Mouse (Mus musculus) E14TG2a.4 (cell line): ENCODE results near the gene Mgat4d.

Experiments used
- H3K27me3 ChIP-seq: 2 replicates; pipeline ENCODE4 v1.6.1; 2014; ENCODE audit warnings: low read length, control low read depth; ENCODE audit not compliant: insufficient read depth
- H3K36me3 ChIP-seq: 2 replicates; pipeline ENCODE4 v1.6.1; 2014; ENCODE audit warnings: low read length, control low read depth; ENCODE audit not compliant: insufficient read depth
- H3K4me1 ChIP-seq: replicated peaks from 2 replicates; pipeline ENCODE4 v1.6.1; 2014; ENCODE audit warnings: low read depth, low read length, control low read depth
- H3K4me3 ChIP-seq: replicated peaks from 2 replicates; pipeline ENCODE4 v1.5.1; 2014; ENCODE audit warnings: mild to moderate bottlenecking, low read length
- H3K9me3 ChIP-seq: 2 replicates; pipeline ENCODE4 v1.6.1; 2014; ENCODE audit warnings: low read length, control low read depth
- CTCF ChIP-seq: conservative IDR thresholded peaks from 2 replicates; pipeline ENCODE4 v1.5.1; 2014; ENCODE audit warnings: low read length
- NANOG ChIP-seq: IDR thresholded peaks from 2 replicates; pipeline ENCODE4 v1.6.1; 2014; ENCODE audit warnings: borderline replicate concordance, low read length, mixed read lengths
- POU5F1 ChIP-seq: IDR thresholded peaks from 2 replicates; pipeline ENCODE4 v1.6.1; 2014; ENCODE audit warnings: low read length, borderline replicate concordance

The Mgat4d gene

GRCm38 (mm10) chr8:83397726-83398125 lies 49.5 kb downstream of the Mgat4d start:
- Histone ChIP-seq H3K9me3 (no peaks in the 10 kb centered on the region), H3K27me3 (no peaks in the 10 kb centered on the region), H3K4me1 (peaks cover 26% of the 10 kb centered on the region), H3K4me3 (no peak overlapping the region), H3K36me3 (peaks cover 16% of the 10 kb centered on the region; the same call in 1 of the 2 replicates)
- TF ChIP-seq POU5F1 (no peak), CTCF (no peak), NANOG (no peak)

- TF ChIP-seq NANOG, result no peak
- TF ChIP-seq POU5F1, result no peak
- TF ChIP-seq CTCF, result no peak
- 0 out of 2 replicates have a peak, but pooled peaks cover under 1% of the 10 kb centered on the region for H3K36me3 ChIP-seq
- peaks cover 18% of the 10 kb centered on the region for H3K4me1 ChIP-seq
- H3K27me3 ChIP-seq, result peaks cover 5% of the 10 kb centered on the region; the same call in 1 of the 2 replicates
- no peak overlapping the region for H3K4me3 ChIP-seq
- H3K9me3 ChIP-seq, result no peaks in the 10 kb centered on the region
Observed at GRCm38 (mm10) chr8:83405548-83405947, 57.3 kb downstream of the Mgat4d start.

GRCm38 (mm10) chr8:83406836-83407235 lies 58.6 kb downstream of the Mgat4d start:
- H3K27me3 ChIP-seq, result peaks cover 5% of the 10 kb centered on the region; the same call in 1 of the 2 replicates
- peaks cover 18% of the 10 kb centered on the region for H3K4me1 ChIP-seq
- no peaks in the 10 kb centered on the region for H3K36me3 ChIP-seq
- TF ChIP-seq POU5F1, result no peak
- TF ChIP-seq CTCF, result peak; percentile 58
- no peaks in the 10 kb centered on the region for H3K9me3 ChIP-seq
- no peak overlapping the region for H3K4me3 ChIP-seq

- no peaks in the 10 kb centered on the region for H3K36me3 ChIP-seq
- peaks cover 18% of the 10 kb centered on the region for H3K4me1 ChIP-seq
- peak overlapping the region; percentile 35; the same call in 1 of the 2 replicates for H3K4me3 ChIP-seq
- TF ChIP-seq NANOG (no peak), CTCF (no peak), POU5F1 (no peak)
- no peaks in the 10 kb centered on the region for H3K9me3 ChIP-seq
- peaks cover 5% of the 10 kb centered on the region; the same call in 1 of the 2 replicates for H3K27me3 ChIP-seq
Observed at GRCm38 (mm10) chr8:83408496-83408895, 60.2 kb downstream of the Mgat4d start.

- H3K4me1 ChIP-seq, result no peaks in the 10 kb centered on the region
- no peaks in the 10 kb centered on the region for H3K27me3 ChIP-seq
- no peak overlapping the region for H3K4me3 ChIP-seq
- no peaks in the 10 kb centered on the region for H3K9me3 ChIP-seq
- TF ChIP-seq NANOG (no peak), CTCF (no peak)
- H3K36me3 ChIP-seq, result no peaks in the 10 kb centered on the region
Observed at GRCm38 (mm10) chr8:83416878-83417277, 68.6 kb downstream of the Mgat4d start.

- H3K4me1 ChIP-seq, result no peaks in the 10 kb centered on the region
- no peaks in the 10 kb centered on the region for H3K36me3 ChIP-seq
- H3K9me3 ChIP-seq, result no peaks in the 10 kb centered on the region
- TF ChIP-seq NANOG, result no peak
- TF ChIP-seq CTCF, result no peak
- H3K27me3 ChIP-seq, result no peaks in the 10 kb centered on the region
- H3K4me3 ChIP-seq, result no peak overlapping the region
Observed at GRCm38 (mm10) chr8:83417970-83418369, 69.7 kb downstream of the Mgat4d start.

GRCm38 (mm10) chr8:83418805-83419516 lies 70.7 kb downstream of the Mgat4d start:
- no peaks in the 10 kb centered on the region for H3K36me3 ChIP-seq
- H3K4me1 ChIP-seq, result no peaks in the 10 kb centered on the region
- H3K9me3 ChIP-seq, result no peaks in the 10 kb centered on the region
- H3K27me3 ChIP-seq, result no peaks in the 10 kb centered on the region
- no peak overlapping the region for H3K4me3 ChIP-seq
- TF ChIP-seq CTCF (no peak), NANOG (no peak), POU5F1 (no peak)

GRCm38 (mm10) chr8:83421354-83421753 lies 73.1 kb downstream of the Mgat4d start:
- H3K4me1 ChIP-seq, result peaks cover 11% of the 10 kb centered on the region
- H3K27me3 ChIP-seq, result no peaks in the 10 kb centered on the region
- no peaks in the 10 kb centered on the region for H3K9me3 ChIP-seq
- TF ChIP-seq NANOG, result no peak
- TF ChIP-seq CTCF, result no peak
- no peak for TF ChIP-seq POU5F1
- H3K36me3 ChIP-seq, result peaks cover 4% of the 10 kb centered on the region; the same call in 1 of the 2 replicates
- H3K4me3 ChIP-seq, result no peak overlapping the region
